Mouse (Mus musculus): Measurements from ENCODE around the gene Sept10. TPM values are rescaled to one million over a fixed set of nuclear protein-coding genes. Genes with fewer than 3 reads are reported as not detected.

The Sept10 gene
- polyA plus RNA-seq, 1 experiment from 2014 or later = 34.0 TPM

DNA sequence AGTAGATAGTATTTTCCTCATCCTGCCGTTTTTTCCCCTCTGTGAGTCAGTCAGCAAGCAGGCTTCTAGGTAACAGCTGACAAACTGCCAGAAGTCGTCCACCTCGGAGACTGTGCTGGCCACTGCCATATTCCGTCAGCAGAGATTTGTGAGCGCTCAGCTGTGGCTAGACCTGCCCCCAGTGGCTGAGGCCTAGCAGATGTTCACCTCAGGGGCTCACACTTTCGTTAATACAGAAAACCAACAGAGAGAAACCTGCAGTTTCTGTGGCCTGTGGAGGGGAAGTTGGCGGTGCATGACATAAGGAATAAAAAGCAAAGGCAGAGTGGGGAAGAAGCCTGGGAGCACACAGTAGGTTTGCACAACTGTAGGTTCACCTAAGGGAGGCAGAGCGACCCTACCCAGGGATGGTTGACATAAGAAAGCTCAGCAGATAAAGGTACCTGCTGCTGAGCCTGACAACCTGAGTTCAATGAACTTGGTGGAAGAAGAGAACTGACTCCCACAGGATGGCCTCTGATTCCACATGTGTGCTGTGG is 32.0 kb upstream of the Sept10 start:
- Histone ChIP-seq H3K36me3 (ENCODE audit: poor library complexity, severe bottlenecking) (no peaks in the 10 kb centered on the region), H3K4me3 (no peak overlapping the region), H3K9ac (no peak overlapping the region), H3K27me3 (no peaks in the 10 kb centered on the region), H3K27ac (no peak overlapping the region), H3K4me2 (no peak overlapping the region), H3K9me3 (replicated peaks) (no peaks in the 10 kb centered on the region), H3K4me1 (no peaks in the 10 kb centered on the region)
- no peak for ATAC-seq
- WGBS = 87% methylated on average over 8 of the region's 8 CpGs

DNA sequence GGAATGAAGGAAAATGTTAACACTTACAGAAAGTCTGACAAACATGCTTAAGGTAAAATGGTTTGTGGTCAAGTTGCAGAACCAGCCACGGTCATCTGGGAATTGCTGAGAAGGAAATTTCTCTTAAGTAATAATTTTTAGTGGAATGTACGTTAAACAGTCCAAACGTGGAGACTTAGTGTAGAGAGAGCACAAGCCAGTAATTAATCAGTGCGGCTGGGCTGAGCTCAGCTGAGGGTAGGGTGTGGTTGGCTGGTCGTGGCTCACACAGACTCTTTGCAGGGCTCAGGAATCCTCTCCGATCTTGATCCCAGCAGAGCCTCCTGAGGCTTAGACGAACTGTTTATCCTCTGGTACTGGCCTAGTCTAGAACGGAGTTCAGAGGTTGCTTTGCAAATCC is 30.7 kb upstream of the Sept10 start:
- WGBS = 80% methylated on average over 8 of the region's 8 CpGs
- H3K9me3 ChIP-seq (replicated peaks) = no peaks in the 10 kb centered on the region
- no peaks in the 10 kb centered on the region for H3K36me3 ChIP-seq (ENCODE audit: poor library complexity, severe bottlenecking)
- no peak overlapping the region for H3K9ac ChIP-seq
- no peak overlapping the region for H3K4me2 ChIP-seq
- no peaks in the 10 kb centered on the region for H3K27me3 ChIP-seq
- no peak overlapping the region for H3K27ac ChIP-seq
- no peaks in the 10 kb centered on the region for H3K4me1 ChIP-seq
- no peak for ATAC-seq
- H3K4me3 ChIP-seq = no peak overlapping the region

DNA sequence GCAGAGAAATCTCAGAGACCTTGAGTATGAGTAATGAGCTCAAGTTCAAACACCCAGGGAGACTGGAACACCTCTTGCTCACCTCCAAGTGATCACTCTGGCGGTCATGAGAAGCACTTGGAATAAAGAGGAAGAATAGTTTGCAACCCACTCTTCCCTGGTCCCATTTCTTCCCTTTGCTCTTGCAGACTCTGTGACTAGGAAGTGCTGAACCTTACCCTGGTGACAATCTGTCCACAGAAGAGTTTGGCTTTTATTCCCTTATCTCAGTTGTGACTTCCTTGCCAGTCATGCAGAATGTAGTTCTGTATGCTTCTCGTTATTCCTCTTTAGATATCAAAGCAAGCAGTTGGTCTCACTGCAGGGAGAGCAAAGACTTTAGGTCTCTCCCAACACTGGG is 30.3 kb upstream of the Sept10 start:
- Histone ChIP-seq H3K36me3 (ENCODE audit: poor library complexity, severe bottlenecking) (no peaks in the 10 kb centered on the region), H3K9me3 (replicated peaks) (no peaks in the 10 kb centered on the region), H3K4me1 (no peaks in the 10 kb centered on the region), H3K9ac (no peak overlapping the region), H3K27me3 (no peaks in the 10 kb centered on the region), H3K4me2 (no peak overlapping the region), H3K27ac (no peak overlapping the region), H3K4me3 (no peak overlapping the region)
- no peak for ATAC-seq
- WGBS = 94% methylated on average over 2 of the region's 2 CpGs

DNA sequence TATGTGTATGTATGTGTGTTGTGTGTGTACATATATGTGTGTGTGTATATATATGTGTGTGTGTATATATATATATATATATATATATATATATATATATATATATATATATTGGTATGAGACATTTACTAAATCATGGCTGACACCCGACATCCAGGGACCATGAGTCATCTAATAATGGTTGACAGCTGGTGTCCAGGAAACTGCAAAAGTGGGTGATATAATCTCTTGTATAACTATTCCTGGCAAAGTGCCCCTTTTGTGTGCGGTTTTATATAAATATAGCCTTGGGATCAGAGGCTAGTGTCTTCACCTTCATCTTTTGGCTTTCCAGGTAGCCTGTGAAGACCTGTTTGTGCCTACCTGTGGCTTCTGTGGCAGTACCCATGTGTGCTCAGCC is 29.0 kb upstream of the Sept10 start:
- Histone ChIP-seq H3K4me1 (no peaks in the 10 kb centered on the region), H3K27ac (no peak overlapping the region), H3K4me2 (no peak overlapping the region), H3K9me3 (replicated peaks) (no peaks in the 10 kb centered on the region), H3K36me3 (ENCODE audit: poor library complexity, severe bottlenecking) (no peaks in the 10 kb centered on the region), H3K4me3 (no peak overlapping the region), H3K27me3 (no peaks in the 10 kb centered on the region), H3K9ac (no peak overlapping the region)
- 86% methylated on average over 2 of the region's 2 CpGs for whole genome bisulfite sequencing
- ATAC-seq = no peak

DNA sequence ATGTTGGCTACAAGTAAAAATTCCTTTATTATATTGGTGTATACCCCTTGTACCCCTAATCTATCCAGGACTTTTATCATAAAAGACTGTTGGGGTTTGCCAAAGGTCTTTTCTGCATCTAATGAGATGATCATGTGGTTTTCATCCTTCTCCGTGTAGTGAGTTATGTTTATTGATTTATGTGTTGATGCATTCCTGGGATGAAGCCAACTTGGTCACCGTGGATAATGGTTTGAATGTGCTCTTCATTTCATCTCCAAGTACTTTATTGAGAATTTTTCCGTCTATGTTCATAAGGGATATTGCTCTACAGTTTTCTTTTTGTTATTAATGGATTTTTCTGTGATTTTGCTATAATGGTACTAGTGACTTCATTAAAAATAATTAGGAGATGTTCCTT is 27.9 kb upstream of the Sept10 start:
- no peaks in the 10 kb centered on the region for H3K4me1 ChIP-seq
- no peak overlapping the region for H3K9ac ChIP-seq
- no peak for ATAC-seq
- H3K36me3 ChIP-seq (ENCODE audit: poor library complexity, severe bottlenecking) = no peaks in the 10 kb centered on the region
- no peak overlapping the region for H3K4me2 ChIP-seq
- H3K4me3 ChIP-seq = no peak overlapping the region
- no peaks in the 10 kb centered on the region for H3K9me3 ChIP-seq (replicated peaks)
- no peak overlapping the region for H3K27ac ChIP-seq
- 76% methylated on average over 3 of the region's 3 CpGs for WGBS
- no peaks in the 10 kb centered on the region for H3K27me3 ChIP-seq

DNA sequence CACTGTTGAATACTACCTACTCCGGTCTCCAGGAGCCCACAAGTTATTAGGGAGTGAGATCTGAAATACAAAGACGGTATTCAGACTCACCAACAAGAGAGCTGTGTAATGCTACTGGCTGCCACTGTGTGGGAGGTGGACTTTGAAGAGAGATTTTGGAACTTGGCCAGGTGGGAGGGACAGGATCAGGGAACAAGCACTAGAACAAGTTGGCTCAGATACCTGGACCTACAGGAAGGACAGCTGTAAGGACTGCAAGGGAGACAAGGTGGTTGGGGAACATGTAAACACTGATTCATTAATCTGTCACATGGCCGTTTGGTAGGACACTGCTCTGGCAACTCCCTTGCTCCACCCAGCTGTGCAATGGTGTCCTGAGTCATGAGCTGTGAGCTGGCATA is 19.5 kb upstream of the Sept10 start:
- Histone ChIP-seq H3K36me3 (ENCODE audit: poor library complexity, severe bottlenecking) (no peaks in the 10 kb centered on the region), H3K9me3 (replicated peaks) (0 out of 2 replicates have a peak, but pooled peaks cover 5% of the 10 kb centered on the region), H3K4me2 (no peak overlapping the region), H3K4me1 (no peaks in the 10 kb centered on the region), H3K9ac (no peak overlapping the region), H3K4me3 (no peak overlapping the region), H3K27me3 (no peaks in the 10 kb centered on the region), H3K27ac (no peak overlapping the region)
- no peak for ATAC-seq
- 46% methylated on average over 3 of the region's 3 CpGs for WGBS

- no peak overlapping the region for H3K4me2 ChIP-seq
- 51% methylated on average over 3 of the region's 3 CpGs for WGBS
- no peaks in the 10 kb centered on the region for H3K36me3 ChIP-seq (ENCODE audit: poor library complexity, severe bottlenecking)
- H3K27ac ChIP-seq = no peak overlapping the region
- no peak for ATAC-seq
- H3K4me1 ChIP-seq = no peaks in the 10 kb centered on the region
- no peak overlapping the region for H3K9ac ChIP-seq
- H3K4me3 ChIP-seq = no peak overlapping the region
- no peaks in the 10 kb centered on the region for H3K27me3 ChIP-seq
- 0 out of 2 replicates have a peak, but pooled peaks cover 3% of the 10 kb centered on the region for H3K9me3 ChIP-seq (replicated peaks)
These were observed 16.1 kb upstream of the Sept10 start for GRCm38 (mm10) chr10:59237757-59238156.

- H3K4me1 ChIP-seq = no peaks in the 10 kb centered on the region
- WGBS = 83% methylated on average over 6 of the region's 6 CpGs
- no peak overlapping the region for H3K9ac ChIP-seq
- H3K27me3 ChIP-seq = no peaks in the 10 kb centered on the region
- H3K4me2 ChIP-seq = no peak overlapping the region
- ATAC-seq = no peak
- H3K27ac ChIP-seq = no peak overlapping the region
- no peak overlapping the region for H3K4me3 ChIP-seq
- H3K36me3 ChIP-seq (ENCODE audit: poor library complexity, severe bottlenecking) = no peaks in the 10 kb centered on the region
- H3K9me3 ChIP-seq (replicated peaks) = no peaks in the 10 kb centered on the region
These were observed 14.8 kb upstream of the Sept10 start for GRCm38 (mm10) chr10:59236486-59236885.

GRCm38 (mm10) chr10:59235847-59236246 is 14.2 kb upstream of the Sept10 start:
- Histone ChIP-seq H3K9me3 (replicated peaks) (no peaks in the 10 kb centered on the region), H3K27ac (no peak overlapping the region), H3K36me3 (ENCODE audit: poor library complexity, severe bottlenecking) (no peaks in the 10 kb centered on the region), H3K4me3 (no peak overlapping the region), H3K27me3 (no peaks in the 10 kb centered on the region), H3K4me2 (no peak overlapping the region), H3K9ac (no peak overlapping the region), H3K4me1 (no peaks in the 10 kb centered on the region)
- ATAC-seq = no peak
- 57% methylated on average over 4 of the region's 4 CpGs for WGBS

- H3K9ac ChIP-seq = no peak overlapping the region
- WGBS = 92% methylated on average over 2 of the region's 2 CpGs
- no peaks in the 10 kb centered on the region for H3K36me3 ChIP-seq (ENCODE audit: poor library complexity, severe bottlenecking)
- ATAC-seq = no peak
- no peaks in the 10 kb centered on the region for H3K9me3 ChIP-seq (replicated peaks)
- no peaks in the 10 kb centered on the region for H3K4me1 ChIP-seq
- H3K27ac ChIP-seq = no peak overlapping the region
- no peak overlapping the region for H3K4me2 ChIP-seq
- H3K27me3 ChIP-seq = no peaks in the 10 kb centered on the region
- H3K4me3 ChIP-seq = no peak overlapping the region
These were observed 13.6 kb upstream of the Sept10 start for GRCm38 (mm10) chr10:59235227-59235626.

DNA sequence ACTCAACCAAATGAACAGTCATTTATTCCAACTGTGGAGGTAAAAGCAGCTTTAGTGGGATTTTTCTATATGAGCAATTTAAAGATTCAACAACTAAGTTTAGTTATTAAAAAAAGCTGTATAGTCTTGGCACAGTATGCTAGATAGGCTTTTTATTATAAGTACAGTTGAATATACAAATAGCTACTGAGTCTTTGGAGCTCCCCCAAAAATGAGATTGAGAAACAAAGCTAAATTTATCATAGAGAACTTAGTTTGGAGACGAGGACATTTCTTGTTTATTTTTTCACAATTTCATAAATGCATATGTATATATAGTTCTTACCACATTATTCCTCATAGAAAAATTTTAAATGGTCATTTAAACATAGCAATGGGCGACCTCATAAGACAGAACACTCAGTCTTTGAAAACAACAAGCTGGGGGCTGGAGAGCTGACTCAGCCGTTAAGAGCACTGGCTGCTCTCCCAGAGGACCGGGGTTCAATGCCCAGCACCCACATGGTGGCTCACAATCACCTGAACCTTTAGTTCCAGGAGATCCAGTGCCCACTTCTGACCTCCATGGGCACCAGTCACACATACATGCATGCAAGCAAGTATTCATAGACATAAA is 7.7 kb upstream of the Sept10 start:
- WGBS = 81% methylated on average over 4 of the region's 4 CpGs
- no peak for ATAC-seq

GRCm38 (mm10) chr10:59225137-59225536 is 3.5 kb upstream of the Sept10 start:
- Histone ChIP-seq H3K9me3 (replicated peaks) (no peaks in the 10 kb centered on the region), H3K4me1 (peaks cover 24% of the 10 kb centered on the region), H3K36me3 (ENCODE audit: poor library complexity, severe bottlenecking) (no peaks in the 10 kb centered on the region), H3K27me3 (no peaks in the 10 kb centered on the region), H3K4me2 (peak overlapping the region; percentile 19; the same call in 1 of the 2 replicates), H3K9ac (no peak overlapping the region), H3K4me3 (no peak overlapping the region), H3K27ac (no peak overlapping the region)
- 97% methylated on average over 2 of the region's 2 CpGs for WGBS
- ATAC-seq = no peak

More for the DNA sequence above, 7.7 kb upstream of the Sept10 start:
- no peak overlapping the region for H3K9ac ChIP-seq
- H3K36me3 ChIP-seq (ENCODE audit: poor library complexity, severe bottlenecking) = no peaks in the 10 kb centered on the region
- no peak overlapping the region for H3K4me2 ChIP-seq
- H3K4me1 ChIP-seq = peaks cover 7% of the 10 kb centered on the region; the same call in 1 of the 2 replicates
- no peaks in the 10 kb centered on the region for H3K27me3 ChIP-seq
- H3K4me3 ChIP-seq = no peak overlapping the region
- H3K9me3 ChIP-seq (replicated peaks) = no peaks in the 10 kb centered on the region
- no peak overlapping the region for H3K27ac ChIP-seq

GRCm38 (mm10) chr10:59223890-59224289 is 2.2 kb upstream of the Sept10 start:
- H3K27me3 ChIP-seq = no peaks in the 10 kb centered on the region
- H3K27ac ChIP-seq = no peak overlapping the region
- H3K4me2 ChIP-seq = peak overlapping the region; percentile 100
- H3K9ac ChIP-seq = peak overlapping the region; percentile 86; the same call in 1 of the 2 replicates
- 71% methylated on average over 4 of the region's 4 CpGs for WGBS
- H3K36me3 ChIP-seq (ENCODE audit: poor library complexity, severe bottlenecking) = no peaks in the 10 kb centered on the region
- no peak for ATAC-seq
- H3K9me3 ChIP-seq (replicated peaks) = no peaks in the 10 kb centered on the region
- peak overlapping the region; percentile 58 for H3K4me3 ChIP-seq
- H3K4me1 ChIP-seq = peaks cover 30% of the 10 kb centered on the region

Data from forebrain, embryonic 13.5 days (tissue).